Mouse (Mus musculus) mouse embryonic stem cell (cell line): ENCODE data around the gene Tescl.

Source experiments
- in situ Hi-C, 2 experiments: fragments of 300-500 bp; cut with MboI; formaldehyde crosslinking; loops; 1 replicate in 1 of 2; 3 replicates in 1 of 2; pipeline ENCODE4 v1.14.3; 2019 to 2020; ENCODE audit warnings: low sequenced_read_pairs in 2 of 2, low pct_unique_long_range_greater_than_20kb in 1 of 2, mixed read lengths in 1 of 2; ENCODE audit not compliant: unreplicated experiment in 1 of 2

Gene Tescl

DNA sequence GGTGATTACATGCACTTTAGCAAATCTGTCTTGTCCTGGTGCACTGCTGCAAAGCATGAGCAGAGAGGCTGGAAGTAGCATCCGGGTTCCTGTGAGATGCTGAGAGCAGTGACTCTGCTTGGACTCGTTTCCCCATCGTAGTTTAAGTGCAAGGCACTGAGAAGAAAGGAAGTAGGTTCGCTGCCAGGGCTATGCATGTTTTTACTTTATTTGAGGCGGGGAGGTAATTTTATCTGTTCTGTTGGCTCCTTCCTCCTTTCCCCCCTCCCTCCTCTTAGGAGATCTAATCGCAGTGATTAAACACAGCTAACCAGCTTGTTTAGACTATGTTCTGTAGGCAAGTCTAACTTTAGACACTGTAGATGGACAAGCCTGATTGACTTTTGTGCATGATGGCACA, 14.8 kb downstream of the Tescl start:
- in situ Hi-C loops: no loop called here

DNA sequence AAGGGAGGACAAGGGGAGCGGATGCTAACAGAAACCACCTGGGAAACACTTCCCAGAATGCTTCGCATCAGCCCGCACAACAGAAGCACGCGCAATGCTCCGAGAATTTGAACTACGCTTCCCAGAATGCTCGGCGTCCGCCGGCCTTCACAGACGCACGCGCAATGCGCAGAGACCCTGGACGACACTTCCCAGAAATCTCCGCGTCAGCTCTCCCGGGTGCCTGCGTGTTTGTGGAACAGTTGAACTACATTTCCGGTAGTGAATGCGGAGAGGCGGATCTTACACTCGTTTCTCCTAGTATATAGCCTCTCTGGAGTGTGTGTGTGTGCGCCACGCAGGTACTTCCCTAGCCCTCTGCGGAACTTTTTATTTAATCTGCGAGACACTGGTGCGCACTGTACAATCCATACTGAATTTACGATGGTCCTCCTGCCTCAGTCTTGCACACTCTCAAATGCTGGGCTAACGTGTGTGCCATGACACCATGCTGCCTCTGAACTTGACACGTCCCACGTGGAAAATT, 17.1 kb downstream of the Tescl start, which contains the start of gene Zfp94:
Zfp94 (minus strand) TSS at position 100 of the 526 bp plus-strand sequence.
- in situ Hi-C loops: no loop called here

DNA sequence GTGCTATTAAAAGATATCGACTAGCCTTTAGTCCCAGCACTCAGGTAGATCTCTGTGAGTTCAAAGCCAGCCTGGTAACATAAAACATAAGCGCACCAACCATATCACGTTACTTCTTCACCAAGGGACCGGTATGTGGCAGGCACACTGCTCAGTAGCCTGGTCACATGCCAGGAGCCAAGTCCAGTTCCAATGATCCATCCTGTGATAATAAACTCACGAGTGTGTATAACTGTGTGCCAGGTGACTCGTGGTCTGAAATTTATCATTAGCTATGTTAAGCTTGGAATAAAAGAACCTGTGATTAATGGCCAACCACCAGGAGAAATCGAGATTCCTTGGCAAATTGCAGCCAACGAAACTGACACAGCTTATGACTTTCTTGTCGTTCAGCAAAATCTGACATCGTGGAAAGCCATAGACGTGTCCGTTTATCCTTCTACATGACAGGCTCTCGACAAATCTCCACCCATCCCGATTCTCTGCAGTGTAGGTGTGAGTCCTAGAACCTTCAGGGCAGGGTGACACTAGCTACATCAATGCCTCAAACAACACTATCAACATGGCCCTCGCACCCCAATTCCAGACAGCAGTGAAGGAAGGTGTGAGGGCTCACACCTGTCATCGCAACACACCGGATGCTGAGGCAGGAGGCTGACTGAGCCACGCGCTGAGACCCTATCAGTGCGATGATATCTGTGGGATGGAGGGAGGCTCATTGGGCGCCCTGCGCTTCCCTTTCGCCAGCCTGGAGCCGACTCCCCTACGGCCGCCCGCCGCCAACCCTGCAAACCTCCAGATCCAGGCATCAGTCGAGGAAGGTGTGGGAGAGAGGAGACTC, 17.8 kb downstream of the Tescl start:
- in situ Hi-C loops: no loop called here

DNA sequence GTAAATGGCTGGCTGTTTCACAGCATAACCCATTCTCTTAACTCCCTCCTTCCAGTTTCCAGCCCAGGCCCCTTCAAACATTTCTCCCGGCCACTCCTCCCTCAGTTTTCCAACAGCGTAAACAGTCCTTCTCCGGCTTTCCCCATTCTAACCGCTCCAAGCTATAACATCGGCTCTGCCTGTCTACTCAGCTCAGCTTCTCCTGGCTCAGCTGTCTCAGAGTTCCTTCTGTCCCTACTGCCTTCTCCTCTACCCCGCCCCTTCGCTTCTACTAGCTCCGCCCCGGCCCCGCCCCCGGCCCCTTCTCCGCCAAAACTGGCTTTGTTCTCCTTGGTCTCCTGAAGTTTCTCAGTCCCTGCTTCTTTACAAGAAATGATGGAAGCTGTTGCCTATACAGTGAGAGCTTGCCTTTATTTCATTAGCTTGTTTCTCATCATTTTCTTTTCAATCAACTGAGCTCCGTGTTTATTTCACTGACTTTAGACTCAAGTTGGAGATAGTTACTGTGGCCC, 32.9 kb downstream of the Tescl start, which contains the start of gene Zfp61:
Zfp61 (minus strand) TSS at position 462 of the 512 bp plus-strand sequence.
- in situ Hi-C loops: no loop called here

DNA sequence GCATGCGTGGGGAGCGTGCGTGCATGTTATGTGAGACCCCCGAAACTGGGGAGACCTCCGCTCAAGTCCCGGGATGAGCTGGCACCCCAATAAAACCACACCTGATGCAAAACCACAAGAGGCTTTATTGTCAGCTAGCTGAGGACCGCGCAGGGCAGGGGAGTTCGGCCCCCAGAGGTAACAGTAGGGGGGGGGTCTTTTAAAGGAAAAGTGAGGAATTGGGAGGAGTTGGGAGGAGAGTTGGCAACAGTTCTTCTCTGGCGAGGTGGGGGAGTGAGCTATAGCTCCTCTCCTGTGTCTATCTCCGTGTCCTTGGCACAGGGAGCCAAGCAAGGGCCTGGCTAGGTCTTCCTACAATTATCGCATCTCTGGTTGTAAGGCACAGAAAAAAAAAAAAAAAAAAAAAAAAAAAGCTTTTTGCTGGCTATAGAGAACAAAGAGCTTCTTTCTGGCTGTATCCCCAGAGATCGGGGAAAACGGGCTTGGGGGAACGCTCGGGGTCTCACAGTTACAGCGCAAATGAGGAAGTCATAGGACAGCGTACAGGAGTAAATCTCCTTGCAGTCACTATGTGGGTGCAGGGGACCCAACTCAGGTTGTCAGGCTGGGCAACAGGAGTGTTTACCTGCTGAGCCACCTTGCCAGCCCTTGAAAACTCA, 33.8 kb downstream of the Tescl start:
- in situ Hi-C loops: loop anchor here in 1 of 2 experiments (25.0 kb wide), 1 partner anchor 338 kb away; the partner anchor contains the start of genes Vmn1r180 and Vmn1r181

DNA sequence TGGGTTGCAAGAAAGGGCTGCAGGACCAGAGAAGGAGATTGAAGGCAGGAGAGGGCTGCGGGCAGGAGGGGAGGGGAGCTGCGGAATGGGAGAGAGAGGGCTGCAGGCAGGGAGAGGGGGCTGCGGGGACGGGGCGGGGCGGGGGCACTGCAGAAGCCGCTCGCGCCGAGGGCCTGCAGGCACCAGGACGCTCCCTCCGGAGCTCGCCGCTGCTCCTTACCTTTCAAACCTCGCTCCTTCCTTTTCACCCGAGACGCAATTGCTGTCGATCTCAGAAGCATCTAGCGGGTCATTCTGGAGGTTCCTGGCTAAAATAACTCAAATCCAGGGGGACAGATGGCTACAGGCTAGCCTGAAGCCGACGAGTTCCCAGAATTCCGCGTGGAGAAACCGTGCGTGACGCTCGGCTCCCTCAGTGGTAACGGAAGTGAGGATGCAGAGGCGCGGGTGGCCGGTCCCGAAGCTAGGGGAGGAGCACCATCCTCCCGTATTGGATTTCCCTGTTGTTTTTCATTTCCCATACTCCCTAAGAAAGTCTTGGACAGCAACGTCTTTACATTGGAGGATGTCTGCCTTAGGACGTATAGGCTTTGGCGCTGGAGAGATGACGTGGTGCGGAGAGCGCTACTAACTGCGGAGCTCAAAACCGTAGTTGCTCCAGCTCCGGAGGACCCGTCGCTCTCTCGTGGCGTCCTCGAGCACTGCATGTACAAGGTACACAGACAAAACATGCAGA, 34.6 kb downstream of the Tescl start:
- in situ Hi-C loops: loop anchor here in 1 of 2 experiments (25.0 kb wide), 1 partner anchor 337 kb away; the partner anchor contains the start of genes Vmn1r180 and Vmn1r181

DNA sequence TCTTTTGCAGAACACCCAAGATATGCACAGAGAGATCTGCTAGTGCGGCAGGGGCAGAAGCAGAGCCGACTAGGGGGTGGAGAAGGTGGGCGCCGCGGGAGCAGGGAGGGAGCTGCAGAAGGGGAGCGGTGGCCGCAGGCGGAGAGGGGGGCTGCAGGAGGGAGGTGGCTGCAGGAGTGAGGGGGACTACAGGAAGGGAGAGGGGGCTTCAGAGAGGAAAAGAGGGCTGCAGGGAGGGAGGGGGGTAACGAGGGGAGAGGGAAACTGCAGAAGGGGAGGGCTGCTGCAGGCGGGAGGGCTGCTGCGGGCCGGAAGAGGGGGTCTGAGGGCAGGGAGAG, 35.1 kb downstream of the Tescl start:
- in situ Hi-C loops: loop anchor here in 1 of 2 experiments (25.0 kb wide), 1 partner anchor 336 kb away; the partner anchor contains the start of genes Vmn1r180 and Vmn1r181

DNA sequence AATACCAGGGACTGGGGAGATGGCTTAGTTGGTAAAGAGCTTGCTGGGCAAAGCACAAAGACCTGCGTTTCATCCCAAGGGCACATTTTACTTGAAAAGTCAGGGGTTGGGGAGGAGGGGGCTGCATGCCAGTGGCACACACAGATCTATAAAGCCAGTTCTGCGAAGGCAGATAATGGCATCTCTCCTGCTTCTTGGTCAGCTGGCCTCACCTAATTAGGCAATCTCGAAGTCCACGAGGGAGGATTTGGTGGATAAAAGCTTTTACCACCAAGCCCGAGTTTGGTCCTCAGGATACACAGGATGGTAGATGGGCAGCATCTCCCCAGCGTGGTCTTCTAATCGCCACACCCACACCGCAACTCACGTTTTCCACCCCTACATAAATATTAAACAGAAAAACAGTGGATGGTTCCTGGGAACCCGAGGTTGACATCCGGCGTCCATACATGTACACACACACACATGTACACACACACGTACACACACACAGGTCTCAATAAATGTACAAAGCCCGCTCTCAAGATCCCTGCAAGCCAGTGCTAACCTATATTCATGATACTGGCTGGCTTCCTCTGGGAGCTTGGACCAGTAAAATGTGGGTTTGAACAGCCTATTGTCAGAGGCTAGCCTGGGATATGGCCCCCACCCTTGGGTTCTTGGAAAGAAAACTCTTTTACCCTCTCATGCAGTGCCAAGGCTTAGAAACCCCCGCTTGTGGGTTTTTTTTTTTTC, 36.2 kb downstream of the Tescl start:
- in situ Hi-C loops: loop anchor here in 1 of 2 experiments (25.0 kb wide), 1 partner anchor 335 kb away; the partner anchor contains the start of genes Vmn1r180 and Vmn1r181

DNA sequence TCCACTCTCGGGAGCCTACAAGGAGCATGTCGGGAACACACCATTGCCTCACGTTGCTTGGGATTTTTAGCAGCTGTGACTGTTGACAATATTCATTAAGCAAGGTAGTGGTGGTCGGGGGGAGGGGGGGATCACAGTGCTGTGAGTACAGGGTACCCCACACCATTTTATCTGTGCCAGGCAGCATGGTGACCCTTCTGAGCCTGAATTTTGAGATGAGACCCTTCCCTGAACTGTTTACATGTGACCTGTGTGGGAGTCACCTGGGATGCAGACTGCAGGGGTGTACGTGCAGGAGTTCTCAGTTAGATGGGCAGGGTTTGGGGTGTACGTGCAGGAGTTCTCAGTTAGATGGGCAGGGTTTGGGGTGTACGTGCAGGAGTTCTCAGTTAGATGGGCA, 37.4 kb downstream of the Tescl start:
- in situ Hi-C loops: loop anchor here in 1 of 2 experiments (25.0 kb wide), 1 partner anchor 334 kb away; the partner anchor contains the start of genes Vmn1r180 and Vmn1r181

DNA sequence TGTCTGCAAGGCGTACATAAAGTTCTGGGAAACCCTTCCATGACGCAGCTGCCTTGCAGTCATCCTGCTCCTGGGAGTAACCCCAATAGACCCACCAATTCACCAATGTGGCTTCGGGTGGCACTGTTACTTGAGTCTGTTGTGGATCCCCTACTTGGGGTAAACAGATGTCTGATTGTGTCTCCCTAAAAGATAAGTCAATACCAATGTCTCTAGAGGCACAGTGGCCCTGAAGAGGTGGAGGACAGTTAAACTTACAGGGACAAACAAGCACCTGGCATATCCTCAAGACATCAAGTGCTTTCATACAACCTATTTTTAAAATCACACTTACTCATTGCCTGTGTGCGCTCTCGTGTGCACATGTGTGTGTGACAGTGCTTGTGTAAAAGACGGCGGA, 38.4 kb downstream of the Tescl start:
- in situ Hi-C loops: loop anchor here in 1 of 2 experiments (25.0 kb wide), 1 partner anchor 333 kb away; the partner anchor contains the start of genes Vmn1r180 and Vmn1r181

DNA sequence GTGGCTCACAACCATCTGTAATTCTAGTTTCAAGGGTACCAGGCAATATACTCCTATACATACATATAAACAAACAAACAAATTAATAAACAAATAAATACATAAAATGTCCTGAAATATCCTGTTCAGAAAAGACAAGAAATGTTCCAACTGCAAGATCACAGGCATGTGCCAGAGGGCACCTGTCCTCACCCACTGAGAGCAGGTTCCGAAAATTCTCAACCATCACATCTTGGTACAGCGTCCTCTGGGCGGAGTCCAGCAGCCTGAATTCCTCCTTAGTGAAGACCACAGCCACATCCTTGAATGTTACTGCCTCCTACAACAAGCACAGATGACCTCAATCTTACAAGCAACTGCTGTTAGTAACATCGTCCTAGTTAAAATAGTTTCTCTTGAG, 39.0 kb downstream of the Tescl start:
- in situ Hi-C loops: loop anchor here in 1 of 2 experiments (25.0 kb wide), 1 partner anchor 332 kb away; the partner anchor contains the start of genes Vmn1r180 and Vmn1r181

DNA sequence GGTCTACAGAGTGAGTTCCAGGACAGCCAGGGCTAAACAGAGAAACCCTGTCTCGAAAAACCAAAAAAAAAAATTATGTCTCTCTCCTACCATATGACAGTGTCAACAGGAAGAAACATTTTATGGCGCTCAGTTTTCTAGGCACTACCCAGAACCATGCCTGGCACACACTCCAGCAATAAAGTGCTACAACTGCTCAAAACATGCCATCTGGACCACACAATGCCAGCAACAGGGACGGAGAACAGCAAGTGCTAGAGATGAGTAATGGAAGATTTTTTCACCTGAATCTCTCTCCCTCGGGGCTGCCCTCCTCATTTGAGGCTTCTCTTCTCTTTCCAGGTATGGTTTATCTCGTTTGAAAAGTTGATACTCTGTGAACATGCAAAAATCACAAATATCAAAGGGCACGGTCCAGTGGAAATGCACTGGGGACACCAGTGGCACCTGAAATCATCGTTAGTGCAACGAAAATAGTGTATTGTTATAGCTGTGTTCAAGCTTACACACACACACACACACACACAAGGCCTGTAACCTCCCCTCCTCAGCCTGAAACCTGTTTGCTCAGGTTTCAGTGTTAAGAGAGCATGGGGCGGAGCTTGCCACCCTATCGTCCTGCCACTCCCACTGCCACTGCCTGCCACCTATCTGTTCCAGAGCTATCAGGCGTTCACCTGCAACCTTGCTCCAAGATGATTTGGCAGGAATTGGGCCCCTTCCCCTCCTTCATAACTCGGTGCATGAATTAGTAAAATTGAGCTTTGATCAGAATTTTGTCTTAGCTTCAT, 40.5 kb downstream of the Tescl start:
- in situ Hi-C loops: loop anchor here in 1 of 2 experiments (25.0 kb wide), 1 partner anchor 331 kb away; the partner anchor contains the start of genes Vmn1r180 and Vmn1r181

DNA sequence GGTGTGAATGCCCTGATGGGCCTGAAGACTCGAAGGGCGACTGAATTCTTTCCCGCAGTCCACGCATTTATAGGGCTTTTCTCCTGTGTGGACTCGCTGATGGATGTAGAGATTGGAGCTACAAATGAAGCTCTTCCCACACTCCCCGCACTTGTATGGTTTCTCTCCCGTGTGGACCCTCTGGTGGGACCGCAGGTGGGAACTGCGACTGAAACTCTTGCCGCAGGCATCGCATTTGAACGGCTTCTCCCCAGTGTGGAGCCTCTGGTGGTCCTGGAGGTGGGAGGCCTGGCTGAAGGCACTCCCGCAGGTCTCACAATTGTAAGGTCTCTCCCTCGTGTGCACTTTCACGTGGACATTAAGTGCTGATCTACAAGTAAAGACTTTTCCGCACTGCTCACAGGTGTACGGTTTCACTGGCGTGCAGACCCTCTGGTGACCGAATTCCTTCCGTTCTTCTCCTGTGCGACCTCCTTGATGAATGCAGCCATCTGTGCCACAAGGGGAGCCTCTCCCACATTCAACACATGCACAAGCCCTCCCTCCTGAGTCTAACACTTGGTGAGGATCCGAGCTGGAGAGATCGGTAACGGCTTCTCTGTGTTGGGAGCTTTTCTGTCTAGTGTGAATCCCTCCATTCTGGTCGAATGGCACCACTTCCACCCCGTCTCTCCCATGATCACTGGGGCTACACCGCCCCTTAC, 42.2 kb downstream of the Tescl start:
- in situ Hi-C loops: loop anchor here in 1 of 2 experiments (25.0 kb wide), 1 partner anchor 329 kb away; the partner anchor contains the start of genes Vmn1r180 and Vmn1r181

DNA sequence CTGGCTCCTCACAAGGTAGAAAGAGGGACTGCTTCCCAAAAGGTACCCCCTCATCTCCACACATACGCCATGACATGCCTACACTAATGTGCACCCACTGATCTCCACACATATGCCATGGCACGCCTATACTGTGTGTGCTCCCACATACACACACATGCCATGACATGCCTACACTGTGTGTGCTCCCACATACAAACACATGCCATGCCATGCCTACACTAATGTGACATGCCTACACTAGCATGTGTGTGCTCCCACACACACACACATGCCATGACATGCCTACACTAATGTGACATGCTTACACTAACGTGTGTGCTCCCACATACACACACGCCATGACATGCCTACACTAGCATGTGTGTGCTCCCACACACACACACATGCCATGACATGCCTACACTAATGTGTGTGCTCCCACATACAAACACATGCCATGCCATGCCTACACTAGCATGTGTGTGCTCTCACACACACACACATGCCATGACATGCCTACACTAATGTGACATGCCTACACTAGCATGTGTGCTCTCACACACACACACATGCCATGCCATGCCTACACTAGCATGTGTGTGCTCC, 43.5 kb downstream of the Tescl start:
- in situ Hi-C loops: loop anchor here in 1 of 2 experiments (25.0 kb wide), 1 partner anchor 328 kb away; the partner anchor contains the start of genes Vmn1r180 and Vmn1r181

DNA sequence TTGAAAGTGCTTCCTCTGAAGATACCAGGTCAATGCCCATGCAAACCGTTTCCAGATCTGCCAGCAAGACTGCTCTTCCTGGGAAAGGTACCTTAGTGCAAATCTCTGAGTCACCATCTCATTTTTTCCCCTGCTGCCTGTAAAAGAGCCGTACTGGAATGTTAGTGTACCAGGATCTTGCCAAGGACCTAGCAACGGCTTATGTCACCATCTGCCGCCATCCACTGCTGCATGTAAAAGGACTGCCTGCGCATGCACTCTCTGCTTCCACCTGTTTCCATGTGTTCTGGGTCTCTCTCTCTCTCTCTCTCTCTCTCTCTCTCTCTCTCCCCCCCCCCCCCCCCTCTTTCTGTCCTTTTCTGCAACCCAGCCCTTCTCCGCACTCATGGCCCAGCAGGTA, 45.2 kb downstream of the Tescl start:
- in situ Hi-C loops: loop anchor here (5.0 to 25.0 kb wide), 3 partner anchors 134 to 326 kb away; partner anchors contain the start of genes Vmn1r180 (in 1 of the 2) and Vmn1r181 (in 1 of the 2)
